32 mouse cellular contexts compared by ENCODE assay signal in the genomic region with DNA sequence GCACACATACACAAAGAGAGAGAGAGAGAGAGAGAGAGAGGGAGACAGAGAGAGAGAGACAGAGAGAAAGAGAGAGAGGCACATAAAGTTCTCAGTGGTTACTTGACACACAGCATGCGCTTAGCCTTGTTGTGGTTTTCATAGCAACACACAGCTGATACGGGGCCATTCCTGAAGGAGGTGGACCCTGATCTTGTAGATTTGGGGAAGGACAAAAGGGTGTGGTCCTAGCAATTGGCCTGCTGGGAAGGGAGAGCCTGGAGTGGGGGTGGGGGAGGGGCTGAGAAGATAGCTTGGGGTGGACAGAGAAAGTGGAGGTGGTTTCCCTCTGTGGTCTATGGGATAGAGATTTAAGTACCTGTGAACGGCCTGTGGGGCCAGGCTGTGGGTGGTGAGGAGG. TPM values are rescaled to one million over a fixed set of nuclear protein-coding genes. Genes with fewer than 3 reads are reported as not detected.
DNase-seq lines count a peak whose midpoint lies in the region; ATAC-seq and TF ChIP-seq lines count a peak whose summit lies in the region.
"Had no signal": no experiment of that assay in that cellular context is flagged by ENCODE, and none has a peak within 500 bp of the region (broad histone marks: within the 10 kb centered on the region; RNA-seq: fewer than 3 reads in every experiment).

No protein-coding gene starts in this region.

- no peaks in the 10 kb centered on the region for H3K9me3 ChIP-seq in intestine, embryonic 16.5 days (ENCODE audit: control insufficient read depth, low read length)
- H3K9me3 ChIP-seq in intestine, embryonic 15.5 days = no peaks in the 10 kb centered on the region
- H3K9me3 ChIP-seq in MEL (replicated peaks; ENCODE audit: insufficient read depth, low read length) = no peaks in the 10 kb centered on the region
- no peaks in the 10 kb centered on the region for H3K9me3 ChIP-seq in liver, embryonic 12.5 days (replicated peaks)
- H3K9me3 ChIP-seq: forebrain, embryonic 10.5 days; forebrain, embryonic 13.5 days; G1E; hindbrain, embryonic 12.5 days; hindbrain, embryonic 15.5 days had no signal

- no peaks in the 10 kb centered on the region for H3K79me2 ChIP-seq in MEL (ENCODE audit: control insufficient read depth, insufficient read depth, low read length, poor library complexity)

- no peak for TF ChIP-seq RAD21 in MEL (IDR thresholded peaks at IDR 0.05; ENCODE audit: low read depth, low read length)

- H3K27me3 ChIP-seq in intestine, embryonic 16.5 days (replicated peaks; ENCODE audit: control insufficient read depth, insufficient read depth, low read length) = no peaks in the 10 kb centered on the region
- H3K27me3 ChIP-seq in intestine, embryonic 15.5 days (replicated peaks) = no peaks in the 10 kb centered on the region
- peaks cover 0 to under 1% of the 10 kb centered on the region in 2 experiments; a peak in 1 of 4 replicates for H3K27me3 ChIP-seq in MEL (ENCODE audit: control insufficient read depth in 1 of 2, insufficient read depth in 2 of 2, low read length in 2 of 2)
- H3K27me3 ChIP-seq in liver, embryonic 12.5 days (replicated peaks) = peaks cover 65% of the 10 kb centered on the region
- H3K27me3 ChIP-seq: forebrain, embryonic 13.5 days; hindbrain, embryonic 12.5 days; hindbrain, embryonic 15.5 days had no signal

- ATAC-seq in intestine, embryonic 16.5 days = 0 out of 2 replicates have a peak, but pooled peaks have one; percentile 21
- no peak for ATAC-seq in intestine, embryonic 15.5 days
- ATAC-seq in liver, embryonic 12.5 days = no peak
- ATAC-seq in megakaryocyte progenitor cell, adult 5-6 weeks (replicated peaks; ENCODE audit: poor library complexity) = no peak
- ATAC-seq: activated CD4-positive, CD25-positive, alpha-beta regulatory T cell, adult 4 months; forebrain, embryonic 13.5 days; forebrain, embryonic 16.5 days; Patski had no signal

- H3K27ac ChIP-seq in intestine, embryonic 16.5 days (ENCODE audit: low read length) = no peak overlapping the region
- no peak overlapping the region for H3K27ac ChIP-seq in intestine, embryonic 15.5 days
- no peak overlapping the region for H3K27ac ChIP-seq in MEL (ENCODE audit: control insufficient read depth, low read depth, low read length)
- H3K27ac ChIP-seq in gastrocnemius, adult 2 months = no peak overlapping the region
- H3K27ac ChIP-seq in liver, embryonic 12.5 days = no peak overlapping the region
- H3K27ac ChIP-seq: forebrain, embryonic 10.5 days; forebrain, embryonic 13.5 days; hindbrain, embryonic 12.5 days; hindbrain, embryonic 15.5 days had no signal

- no peak for TF ChIP-seq CTCF in MEL (IDR thresholded peaks at IDR 0.05 in 2 of 3, conservative IDR thresholded peaks at IDR 0.05 in 1 of 3; ENCODE audit: control insufficient read depth in 1 of 3, insufficient read depth in 1 of 3, low read depth in 2 of 3, low read length in 3 of 3, poor library complexity in 1 of 3, severe bottlenecking in 1 of 3)
- TF ChIP-seq CTCF in gastrocnemius, adult 2 months (IDR thresholded peaks at IDR 0.05) = no peak

- no peak for TF ChIP-seq EP300 in MEL (IDR thresholded peaks at IDR 0.05; ENCODE audit: low read depth in 1 of 2, low read length in 2 of 2)

- H3K9ac ChIP-seq in intestine, embryonic 16.5 days (ENCODE audit: low read depth, low read length) = no peak overlapping the region
- H3K9ac ChIP-seq in intestine, embryonic 15.5 days = no peak overlapping the region
- H3K9ac ChIP-seq in MEL (ENCODE audit: control insufficient read depth, low read depth, low read length, poor library complexity, severe bottlenecking) = no peak overlapping the region
- H3K9ac ChIP-seq in liver, embryonic 12.5 days = no peak overlapping the region
- H3K9ac ChIP-seq: forebrain, embryonic 13.5 days; hindbrain, embryonic 12.5 days; hindbrain, embryonic 15.5 days had no signal

- intact Hi-C loops in gastrocnemius, adult 2 months (cut with DNase I) = no loop called here

- peaks cover 11% of the 10 kb centered on the region for H3K4me1 ChIP-seq in intestine, embryonic 16.5 days (ENCODE audit: control insufficient read depth, insufficient read depth, low read length)
- 0 out of 2 replicates have a peak, but pooled peaks cover 10% of the 10 kb centered on the region for H3K4me1 ChIP-seq in intestine, embryonic 15.5 days (replicated peaks)
- peaks cover 0 to 7% of the 10 kb centered on the region in 2 experiments; a peak in 3 of 4 replicates for H3K4me1 ChIP-seq in MEL (ENCODE audit: control insufficient read depth in 1 of 2, insufficient read depth in 2 of 2, low read length in 2 of 2)
- peaks cover 9% of the 10 kb centered on the region; the same call in 1 of the 2 replicates for H3K4me1 ChIP-seq in liver, embryonic 12.5 days
- H3K4me1 ChIP-seq: forebrain, embryonic 13.5 days had no signal

- no peak for TF ChIP-seq POLR2A in MEL (IDR thresholded peaks at IDR 0.05; ENCODE audit: control insufficient read depth in 1 of 2, insufficient read depth in 1 of 2, low read depth in 1 of 2, low read length in 2 of 2, poor library complexity in 1 of 2)

- WGBS in intestine, embryonic 16.5 days = 69% methylated on average over 3 of the region's 3 CpGs
- WGBS in intestine, embryonic 15.5 days = 62% methylated on average over 3 of the region's 3 CpGs
- WGBS in liver, embryonic 12.5 days (ENCODE audit: insufficient replicate concordance) = 25% methylated on average over 3 of the region's 3 CpGs

- peak; percentile 58 for DNase-seq in MEL (ENCODE audit: low read depth, low spot score)
- peak; percentile 53 for DNase-seq in ZHBTc4 (ENCODE audit: low read depth, low spot score)
- DNase-seq in gastrocnemius, adult 2 months = no peak
- no peak for DNase-seq in left cerebral cortex, adult 11 months (ENCODE audit: low spot score)
- DNase-seq: adrenal gland, adult 8-10 months; adrenal gland, postnatal 25 days; cerebellum, adult 11-12 months; cerebellum, adult 8-10 months; cerebellum, postnatal 10 days; gastrocnemius, postnatal 14 days; heart, adult 11 months had no signal

- H3K36me3 ChIP-seq in intestine, embryonic 16.5 days (ENCODE audit: control insufficient read depth, insufficient read depth, low read length) = no peaks in the 10 kb centered on the region
- no peaks in the 10 kb centered on the region for H3K36me3 ChIP-seq in intestine, embryonic 15.5 days
- H3K36me3 ChIP-seq in MEL (ENCODE audit: control insufficient read depth in 1 of 2, insufficient read depth in 2 of 2, low read length in 2 of 2) = peaks cover 0 to 5% of the 10 kb centered on the region in 2 experiments; a peak in 2 of 4 replicates
- H3K36me3 ChIP-seq in liver, embryonic 12.5 days = no peaks in the 10 kb centered on the region
- H3K36me3 ChIP-seq: forebrain, embryonic 10.5 days; G1E; hindbrain, embryonic 12.5 days; hindbrain, embryonic 15.5 days had no signal

- no peak overlapping the region for H3K4me3 ChIP-seq in intestine, embryonic 16.5 days (ENCODE audit: low read length)
- no peak overlapping the region for H3K4me3 ChIP-seq in intestine, embryonic 15.5 days (replicated peaks)
- no peak overlapping the region for H3K4me3 ChIP-seq in MEL (ENCODE audit: control insufficient read depth in 1 of 2, insufficient read depth in 1 of 2, low read depth in 2 of 2, low read length in 2 of 2)
- H3K4me3 ChIP-seq in gastrocnemius, adult 2 months = no peak overlapping the region
- H3K4me3 ChIP-seq in liver, embryonic 12.5 days = no peak overlapping the region
- H3K4me3 ChIP-seq: forebrain, embryonic 10.5 days; forebrain, embryonic 13.5 days; hindbrain, embryonic 12.5 days; hindbrain, embryonic 15.5 days had no signal

- H3K4me2 ChIP-seq in intestine, embryonic 16.5 days (ENCODE audit: low read depth, low read length) = no peak overlapping the region
- no peak overlapping the region for H3K4me2 ChIP-seq in intestine, embryonic 15.5 days (replicated peaks)
- no peak overlapping the region for H3K4me2 ChIP-seq in liver, embryonic 12.5 days
- H3K4me2 ChIP-seq: forebrain, embryonic 13.5 days; heart, embryonic 11.5 days; hindbrain, embryonic 12.5 days; hindbrain, embryonic 15.5 days had no signal

RNA-seq across cellular contexts. Expression of a gene that starts 15.5 kb away (rescaled TPM):
- polyA plus RNA-seq in intestine, embryonic 16.5 days (2015; fragmentation: Nextera tagmentation; extraction: Ambion mirVana) = 0.69 and 1.8 TPM in 2 replicates
- 0.40 and 0.52 TPM in 2 replicates for polyA plus RNA-seq in intestine, embryonic 15.5 days (2015; fragmentation: Nextera tagmentation; extraction: Ambion mirVana)
- 0.23 TPM in 1 of 2 replicates, not detected in the other for total RNA-seq in MEL (2012; rRNA removed)
- polyA plus RNA-seq in MEL (2012; ENCODE audit: insufficient read depth in 1 of 2, insufficient read length in 2 of 2, low read depth in 1 of 2, low replicate concordance in 2 of 2, missing spikeins in 1 of 2) = 1 to 10 TPM in 1 of 2 experiments, not detected in 1; 4.3 TPM
- 1 to 10 TPM; 2.6 to 3.7 TPM for total RNA-seq in gastrocnemius, adult 2 months (2021)
- polyA plus RNA-seq in liver, embryonic 12.5 days (2016; fragmentation: Nextera tagmentation; extraction: Ambion mirVana) = not detected in 2 replicates
- total RNA-seq in megakaryocyte progenitor cell, adult 5-6 weeks (2015) = 0.15 and 0.64 TPM in 2 replicates
- total RNA-seq in megakaryocyte progenitor cell, adult 5-6 weeks (2017) = 0.33 and 1.4 TPM in 2 replicates
- total RNA-seq: G1E had no signal
- polyA plus RNA-seq: activated CD4-positive, CD25-positive, alpha-beta regulatory T cell, adult 4 months; forebrain, embryonic 13.5 days had no signal

RNA-seq across cellular contexts. Expression of a gene that starts 15.8 kb away (rescaled TPM):
- polyA plus RNA-seq in intestine, embryonic 16.5 days (2015; fragmentation: Nextera tagmentation; extraction: Ambion mirVana) = 0.16 and 0.26 TPM in 2 replicates
- polyA plus RNA-seq in intestine, embryonic 15.5 days (2015; fragmentation: Nextera tagmentation; extraction: Ambion mirVana) = 0.18 and 0.24 TPM in 2 replicates
- total RNA-seq in MEL (2012; rRNA removed) = 0.56 and 0.81 TPM in 2 replicates
- polyA plus RNA-seq in MEL (2012; ENCODE audit: insufficient read depth in 1 of 2, insufficient read length in 2 of 2, low read depth in 1 of 2, low replicate concordance in 2 of 2, missing spikeins in 1 of 2) = under 1 TPM in 1 of 2 experiments, not detected in 1; 0.71 TPM
- under 1 TPM; 0.45 to 0.46 TPM for total RNA-seq in gastrocnemius, adult 2 months (2021)
- polyA plus RNA-seq in liver, embryonic 12.5 days (2016; fragmentation: Nextera tagmentation; extraction: Ambion mirVana) = 0.06 and 0.07 TPM in 2 replicates
- 0.54 TPM in 1 of 2 replicates, not detected in the other for total RNA-seq in megakaryocyte progenitor cell, adult 5-6 weeks (2015)
- not detected in 2 replicates for total RNA-seq in megakaryocyte progenitor cell, adult 5-6 weeks (2017)
- total RNA-seq: hematopoietic stem cell, adult 5-6 weeks had no signal
- polyA plus RNA-seq: activated CD4-positive, CD25-positive, alpha-beta regulatory T cell, adult 4 months had no signal

RNA-seq across cellular contexts. Expression of a gene that starts 16.6 kb away (rescaled TPM):
- polyA plus RNA-seq in intestine, embryonic 16.5 days (2015; fragmentation: Nextera tagmentation; extraction: Ambion mirVana) = 0.28 and 0.68 TPM in 2 replicates
- polyA plus RNA-seq in intestine, embryonic 15.5 days (2015; fragmentation: Nextera tagmentation; extraction: Ambion mirVana) = 0.93 and 0.99 TPM in 2 replicates
- not detected in 2 replicates for total RNA-seq in MEL (2012; rRNA removed)
- polyA plus RNA-seq in MEL (2012; ENCODE audit: insufficient read depth in 1 of 2, insufficient read length in 2 of 2, low read depth in 1 of 2, low replicate concordance in 2 of 2, missing spikeins in 1 of 2) = not detected
- not detected for total RNA-seq in gastrocnemius, adult 2 months (2021)
- polyA plus RNA-seq in liver, embryonic 12.5 days (2016; fragmentation: Nextera tagmentation; extraction: Ambion mirVana) = not detected in 2 replicates
- not detected in 2 replicates for total RNA-seq in megakaryocyte progenitor cell, adult 5-6 weeks (2015)
- not detected in 2 replicates for total RNA-seq in megakaryocyte progenitor cell, adult 5-6 weeks (2017)
- total RNA-seq: adrenal gland, adult 8-10 months; adrenal gland, postnatal 25 days; G1E; gastrocnemius, adult 18-20 months; gastrocnemius, postnatal 14 days; gastrocnemius, postnatal 4 days; heart, adult 8-10 months; heart, postnatal 25 days; hematopoietic stem cell, adult 5-6 weeks had no signal
- polyA plus RNA-seq: activated CD4-positive, CD25-positive, alpha-beta regulatory T cell, adult 4 months; brain, embryonic 14.5 days; embryonic facial prominence, embryonic 14.5 days; forebrain, embryonic 10.5 days; forebrain, embryonic 13.5 days; forebrain, embryonic 16.5 days; G1E; heart, embryonic 11.5 days; heart, postnatal 0 days; hindbrain, embryonic 12.5 days; Patski had no signal

RNA-seq across cellular contexts. Expression of a gene that starts 21.2 kb away (rescaled TPM):
- 3.2 and 4.4 TPM in 2 replicates for polyA plus RNA-seq in intestine, embryonic 16.5 days (2015; fragmentation: Nextera tagmentation; extraction: Ambion mirVana)
- 4.8 and 5.5 TPM in 2 replicates for polyA plus RNA-seq in intestine, embryonic 15.5 days (2015; fragmentation: Nextera tagmentation; extraction: Ambion mirVana)
- total RNA-seq in MEL (2012; rRNA removed) = 1.5 and 2.7 TPM in 2 replicates
- 1 to 10 TPM in 1 of 2 experiments, not detected in 1; 4.4 TPM for polyA plus RNA-seq in MEL (2012; ENCODE audit: insufficient read depth in 1 of 2, insufficient read length in 2 of 2, low read depth in 1 of 2, low replicate concordance in 2 of 2, missing spikeins in 1 of 2)
- 1 to 10 TPM; 4.2 to 5.7 TPM for total RNA-seq in gastrocnemius, adult 2 months (2021)
- polyA plus RNA-seq in liver, embryonic 12.5 days (2016; fragmentation: Nextera tagmentation; extraction: Ambion mirVana) = 1.7 and 2.3 TPM in 2 replicates
- 0.22 and 0.72 TPM in 2 replicates for total RNA-seq in megakaryocyte progenitor cell, adult 5-6 weeks (2015)
- total RNA-seq in megakaryocyte progenitor cell, adult 5-6 weeks (2017) = 0.12 and 0.61 TPM in 2 replicates
- polyA plus RNA-seq: activated CD4-positive, CD25-positive, alpha-beta regulatory T cell, adult 4 months had no signal

RNA-seq across cellular contexts. Expression of a gene that starts 21.9 kb away (rescaled TPM):
- 426 and 427 TPM in 2 replicates for polyA plus RNA-seq in intestine, embryonic 16.5 days (2015; fragmentation: Nextera tagmentation; extraction: Ambion mirVana)
- polyA plus RNA-seq in intestine, embryonic 15.5 days (2015; fragmentation: Nextera tagmentation; extraction: Ambion mirVana) = 425 and 452 TPM in 2 replicates
- total RNA-seq in MEL (2012; rRNA removed) = 66.5 and 67.6 TPM in 2 replicates
- 100 to 1,000 TPM in 1 of 2 experiments, not detected in 1; 577 TPM for polyA plus RNA-seq in MEL (2012; ENCODE audit: insufficient read depth in 1 of 2, insufficient read length in 2 of 2, low read depth in 1 of 2, low replicate concordance in 2 of 2, missing spikeins in 1 of 2)
- total RNA-seq in gastrocnemius, adult 2 months (2021) = 100 to 1,000 TPM; 125 TPM
- polyA plus RNA-seq in liver, embryonic 12.5 days (2016; fragmentation: Nextera tagmentation; extraction: Ambion mirVana) = 339 and 360 TPM in 2 replicates
- total RNA-seq in megakaryocyte progenitor cell, adult 5-6 weeks (2015) = 194 and 226 TPM in 2 replicates
- total RNA-seq in megakaryocyte progenitor cell, adult 5-6 weeks (2017) = 49.9 and 72.6 TPM in 2 replicates

Comparison
In these comparisons a context has a peak if more than half of its experiments do, and no peak if none do; other contexts are left out.
1. DNase-seq: peak in MEL (single experiment) and ZHBTc4 (single experiment); none in gastrocnemius, adult 2 months (single experiment) and left cerebral cortex, adult 11 months (single experiment).